Mouse (Mus musculus) MEL (cell line): Measurements from ENCODE around the gene 1700011L22Rik.

Source experiments
- CTCF ChIP-seq, 3 experiments: IDR thresholded peaks in 2 of 3; conservative IDR thresholded peaks in 1 of 3; 2 replicates each; pipeline ENCODE4 v1.5.1; 2011 to 2012; ENCODE audit warnings: low read length in 3 of 3, low read depth in 2 of 3, mild to moderate bottlenecking in 2 of 3, improper control_type of control experiment in 1 of 3, inconsistent platforms in 1 of 3, mixed read lengths in 1 of 3, moderate library complexity in 1 of 3; ENCODE audit not compliant: control insufficient read depth in 1 of 3, insufficient read depth in 1 of 3, poor library complexity in 1 of 3, severe bottlenecking in 1 of 3
- ELF1 ChIP-seq: IDR thresholded peaks from 2 replicates; pipeline ENCODE4 v1.6.1; 2014; ENCODE audit warnings: low read depth, mild to moderate bottlenecking, inconsistent platforms, low read length, improper control_type of control experiment, moderate library complexity
- GATA1 ChIP-seq: IDR thresholded peaks from 2 replicates; pipeline ENCODE4 v1.6.1; 2011; ENCODE audit warnings: low read depth, low read length, improper control_type of control experiment
- MAX ChIP-seq: IDR thresholded peaks from 2 replicates; pipeline ENCODE4 v1.6.1; 2011; ENCODE audit warnings: low read length, improper control_type of control experiment
- RCOR1 ChIP-seq: IDR thresholded peaks from 2 replicates; pipeline ENCODE4 v1.6.1; 2012; ENCODE audit warnings: low read depth, mild to moderate bottlenecking, inconsistent platforms, low read length, improper control_type of control experiment
- ZC3H11A ChIP-seq: IDR thresholded peaks from 2 replicates; pipeline ENCODE4 v1.6.1; 2012; ENCODE audit warnings: low read depth, mild to moderate bottlenecking, inconsistent platforms, low read length, improper control_type of control experiment
- ZNF384 ChIP-seq: IDR thresholded peaks from 2 replicates; pipeline ENCODE4 v1.6.1; 2012; ENCODE audit warnings: low read depth, mild to moderate bottlenecking, inconsistent platforms, low read length, improper control_type of control experiment

DNA sequence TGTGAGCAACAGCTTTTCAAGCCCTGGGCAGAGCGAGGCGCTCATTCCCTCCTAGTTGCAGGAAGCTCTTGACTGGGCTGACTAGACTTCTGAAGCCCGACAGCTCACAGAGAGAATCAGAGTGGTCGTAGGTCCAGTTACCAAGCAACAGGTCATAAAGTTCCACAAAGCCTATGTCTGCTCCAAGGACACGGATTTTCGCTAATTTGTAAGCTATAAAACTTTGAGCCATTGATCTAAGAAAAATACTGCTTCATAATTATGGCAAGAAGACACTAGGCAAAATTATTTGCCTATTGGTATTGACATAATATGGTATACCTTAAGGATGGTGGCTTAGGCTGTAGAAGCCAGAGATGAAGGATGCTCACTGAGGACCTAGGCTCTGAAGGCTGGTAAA, at the start of gene 1700011L22Rik:
- TF ChIP-seq ZC3H11A (no peak), ZNF384 (no peak), MAX (no peak), ELF1 (no peak), RCOR1 (no peak), CTCF (IDR thresholded peaks at IDR 0.05 in 2 of 3, conservative IDR thresholded peaks at IDR 0.05 in 1 of 3; ENCODE audit: control insufficient read depth in 1 of 3, insufficient read depth in 1 of 3, low read depth in 2 of 3, low read length in 3 of 3, poor library complexity in 1 of 3, severe bottlenecking in 1 of 3) (no peak), GATA1 (no peak)
